Mouse (Mus musculus) kidney, adult 2 months (tissue): ENCODE data around the gene Mettl27. TPM values are rescaled to one million over a fixed set of nuclear protein-coding genes. Genes with fewer than 3 reads are reported as not detected.

Experiments
- DNase-seq: peaks from one replicate; pipeline ENCODE4 v3.0.0; 2021
- H3K27ac ChIP-seq: fragments of 200-500 bp; 2 replicates; pipeline ENCODE4 v1.5.1; 2012; ENCODE audit warnings: low read depth, low read length, control low read depth, inconsistent platforms; ENCODE audit not compliant: insufficient read depth
- H3K27me3 ChIP-seq: fragments of 200-500 bp; replicated peaks from 2 replicates; pipeline ENCODE4 v1.6.1; 2012; ENCODE audit warnings: mild to moderate bottlenecking, moderate library complexity, low read length, inconsistent platforms; ENCODE audit not compliant: control insufficient read depth, insufficient read depth
- H3K36me3 ChIP-seq: fragments of 200-500 bp; 2 replicates; pipeline ENCODE4 v1.6.1; 2012; ENCODE audit warnings: mild to moderate bottlenecking, moderate library complexity, low read length, inconsistent platforms; ENCODE audit not compliant: control insufficient read depth, insufficient read depth
- H3K4me1 ChIP-seq: fragments of 200-500 bp; 2 replicates; pipeline ENCODE4 v1.6.1; 2011; ENCODE audit warnings: low read length; ENCODE audit not compliant: control insufficient read depth, insufficient read depth
- H3K4me3 ChIP-seq: fragments of 200-500 bp; 2 replicates; pipeline ENCODE4 v1.5.1; 2011; ENCODE audit warnings: mild to moderate bottlenecking, low read depth, low read length, control low read depth; ENCODE audit not compliant: insufficient read depth
- CTCF ChIP-seq: fragments of 200-500 bp; conservative IDR thresholded peaks from 2 replicates; pipeline ENCODE4 v1.5.1; 2011; ENCODE audit warnings: low read depth, mild to moderate bottlenecking, control low read depth, low read length, moderate library complexity, mixed read lengths; ENCODE audit not compliant: insufficient read depth, insufficient read length
- POLR2A ChIP-seq: fragments of 200-500 bp; IDR thresholded peaks from one replicate; pipeline ENCODE4 v1.6.1; 2011; ENCODE audit warnings: low read depth, low read length, control low read depth
- WGBS: fragments of 180-500 bp; shearing (Covaris S2); methylation state at CpG from one replicate; pipeline ENCODE4 v1.1.7; 2018; 5-methylcytosine and 5-hydroxymethylcytosine counted together
- polyA plus RNA-seq: library from polyadenylated mRNA; depleted of rRNA; stranded (reverse); fragments of >200 nt; gene quantifications from 2 replicates; pipeline ENCODE4 v1.2.3, GENCODE M21; 2012

Mettl27 gene
- polyA plus RNA-seq, 1 experiment: 38.0 TPM

DNA sequence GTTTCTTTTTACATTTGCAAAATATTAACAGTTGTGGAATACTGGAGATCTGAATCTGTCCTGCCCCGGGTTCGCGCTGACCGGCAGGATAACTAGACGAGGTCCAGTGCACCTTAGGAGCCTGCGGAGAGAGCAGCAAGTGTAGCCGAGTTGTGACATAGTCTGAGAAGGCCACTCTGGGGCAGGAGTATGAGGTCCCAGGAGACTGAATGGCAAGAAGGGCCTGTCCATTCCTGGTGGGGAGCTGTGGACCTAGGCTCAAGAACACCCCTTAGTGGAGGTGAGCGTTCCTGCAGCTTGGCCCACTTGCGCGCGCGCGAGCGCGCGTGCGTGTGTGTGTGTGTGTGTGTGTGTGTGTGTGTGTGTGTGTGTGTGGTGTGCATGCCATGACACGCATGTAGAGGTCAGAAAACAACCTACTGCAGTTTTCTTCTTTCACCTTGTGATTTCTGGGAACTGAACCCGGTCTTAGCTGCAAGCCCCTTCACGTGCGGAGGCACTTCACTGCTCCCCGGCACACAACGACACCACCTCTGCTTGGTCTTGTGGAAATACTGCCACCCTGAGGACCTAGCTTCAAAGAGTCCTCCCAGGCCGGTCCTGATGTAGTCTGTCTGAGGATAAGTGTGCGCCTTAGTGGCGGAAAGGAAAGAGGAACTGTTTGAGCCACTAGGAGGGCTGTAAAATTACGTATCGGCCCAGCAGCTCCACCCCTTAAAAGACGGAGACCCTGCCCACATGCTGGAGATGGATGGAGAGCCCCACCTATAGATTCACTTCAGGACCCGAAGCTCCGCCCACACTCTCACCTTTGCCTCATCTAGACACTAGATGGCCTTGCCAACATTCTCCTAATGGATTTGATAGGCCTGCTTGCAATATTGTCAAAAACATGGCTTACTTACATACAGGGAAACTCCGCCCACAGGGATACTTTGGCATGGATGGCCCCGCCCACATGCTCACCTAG is 34.0 kb downstream of the Mettl27 start:
- no peaks in the 10 kb centered on the region for H3K36me3 ChIP-seq
- H3K27me3 ChIP-seq: no peaks in the 10 kb centered on the region
- WGBS: 7% methylated on average over 33 of the region's 33 CpGs
- no peaks in the 10 kb centered on the region for H3K4me1 ChIP-seq
- peak; percentile 61 for DNase-seq
- H3K27ac ChIP-seq: no peak overlapping the region
- H3K4me3 ChIP-seq: peak overlapping the region; percentile 15; the same call in 1 of the 2 replicates
- TF ChIP-seq POLR2A (no peak), CTCF (peak; percentile 53)

DNA sequence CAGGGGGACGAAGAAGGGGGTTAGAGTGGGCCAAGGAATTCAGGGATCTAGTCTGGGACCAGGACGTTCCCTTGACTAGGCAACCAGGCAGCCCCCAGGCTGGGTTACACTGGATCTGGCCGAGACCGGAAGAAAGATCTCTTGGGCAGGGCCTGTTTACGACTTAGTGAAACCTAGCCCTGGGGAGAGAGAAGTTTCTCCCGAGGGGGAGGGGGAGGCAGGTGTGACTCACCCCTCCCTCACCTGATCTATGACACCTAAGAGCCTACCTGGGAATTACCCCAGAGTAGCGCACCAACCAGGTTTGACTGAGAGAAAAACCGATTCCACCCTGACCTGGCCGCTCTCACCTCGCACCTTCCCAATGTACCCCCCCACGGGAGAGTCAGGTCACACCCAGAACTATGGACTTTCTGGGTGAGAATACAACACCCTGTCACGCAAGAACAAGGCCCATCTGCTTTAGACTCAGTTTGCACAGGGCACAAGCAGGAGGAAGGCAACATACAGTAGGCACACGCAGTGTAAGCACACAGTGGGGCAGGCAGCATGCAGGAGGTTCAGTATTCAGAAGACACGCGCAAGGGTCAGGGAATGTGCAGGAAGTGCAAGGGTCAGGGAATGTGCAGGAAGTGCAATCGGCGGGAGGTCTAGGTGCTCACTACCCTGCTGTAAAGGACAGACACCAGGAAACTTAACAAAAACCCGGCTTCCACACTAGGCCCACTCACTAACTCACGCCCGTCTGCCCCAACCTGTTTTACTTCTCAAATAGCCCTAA is 35.2 kb downstream of the Mettl27 start:
- Histone ChIP-seq H3K4me3 (no peak overlapping the region), H3K27me3 (no peaks in the 10 kb centered on the region), H3K4me1 (no peaks in the 10 kb centered on the region), H3K27ac (no peak overlapping the region), H3K36me3 (no peaks in the 10 kb centered on the region)
- no peak for DNase-seq
- 69% methylated on average over 20 of the region's 20 CpGs for WGBS
- no peak for TF ChIP-seq POLR2A
- TF ChIP-seq CTCF: no peak

DNA sequence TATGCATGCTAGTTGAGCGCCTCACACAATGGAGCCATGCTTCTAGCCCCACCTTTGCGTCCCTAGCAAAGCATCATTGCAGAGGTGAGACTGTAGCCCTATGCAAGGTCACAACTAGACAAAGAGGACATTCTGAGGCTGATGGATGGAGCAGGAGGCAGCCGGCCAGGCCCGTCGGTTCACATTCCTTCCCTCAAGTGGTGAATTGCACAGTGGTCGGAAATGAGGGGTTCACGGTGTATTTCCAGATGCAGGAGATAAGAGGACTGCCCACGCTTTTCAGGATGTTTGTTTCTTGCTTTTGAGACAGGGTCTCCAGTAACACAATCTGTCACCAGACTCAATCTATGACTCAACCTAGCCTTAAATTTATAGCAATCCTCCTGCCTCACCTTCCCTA is 38.5 kb downstream of the Mettl27 start:
- Histone ChIP-seq H3K4me3 (no peak overlapping the region), H3K27ac (no peak overlapping the region), H3K36me3 (no peaks in the 10 kb centered on the region), H3K4me1 (no peaks in the 10 kb centered on the region), H3K27me3 (no peaks in the 10 kb centered on the region)
- WGBS: 64% methylated on average over 8 of the region's 8 CpGs
- DNase-seq: no peak
- no peak for TF ChIP-seq POLR2A
- TF ChIP-seq CTCF: no peak

DNA sequence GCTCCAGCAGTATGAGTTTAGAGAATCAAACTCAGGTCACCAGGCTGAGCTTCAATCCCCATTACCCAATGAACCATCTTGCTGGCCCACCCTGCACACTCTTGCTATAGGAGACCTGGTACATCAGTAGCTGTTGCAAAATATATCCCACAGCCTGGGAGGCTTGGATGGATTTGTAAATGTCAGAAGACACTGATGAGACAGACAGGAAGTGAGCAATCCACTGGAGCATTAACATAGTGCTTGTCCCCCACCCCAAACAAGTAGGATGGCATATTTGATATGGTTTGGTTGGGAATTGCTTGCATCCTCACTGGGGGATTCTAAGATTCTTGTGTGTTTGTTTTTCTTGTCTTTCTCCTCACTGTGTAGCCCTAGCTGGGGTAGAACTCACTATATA is 40.9 kb downstream of the Mettl27 start:
- Histone ChIP-seq H3K4me1 (no peaks in the 10 kb centered on the region), H3K36me3 (no peaks in the 10 kb centered on the region), H3K4me3 (no peak overlapping the region), H3K27me3 (no peaks in the 10 kb centered on the region), H3K27ac (no peak overlapping the region)
- no peak for DNase-seq
- TF ChIP-seq POLR2A (no peak), CTCF (no peak)

DNA sequence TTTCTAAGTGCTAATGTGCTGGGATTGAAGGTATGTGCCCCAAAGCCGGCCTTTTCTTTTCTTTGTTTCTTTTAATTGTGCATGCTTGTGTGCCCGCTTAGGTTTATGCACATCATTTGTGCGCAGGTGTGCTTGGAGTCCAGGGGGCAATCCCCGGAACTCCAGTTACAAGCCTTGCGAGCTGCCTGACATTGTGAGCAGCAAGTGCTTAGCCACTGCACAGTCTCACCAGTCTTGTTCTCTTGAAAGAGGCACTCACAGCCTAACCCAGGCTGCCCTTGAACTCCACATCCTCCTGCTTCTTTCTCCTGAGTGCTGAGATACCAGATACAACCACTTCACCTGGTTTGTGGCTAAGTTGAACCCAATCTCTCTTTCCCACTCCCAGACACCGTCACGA is 41.4 kb downstream of the Mettl27 start:
- TF ChIP-seq CTCF (no peak), POLR2A (no peak)
- H3K27ac ChIP-seq: no peak overlapping the region
- no peaks in the 10 kb centered on the region for H3K36me3 ChIP-seq
- WGBS: 90% methylated on average over 7 of the region's 7 CpGs
- H3K27me3 ChIP-seq: no peaks in the 10 kb centered on the region
- no peak for DNase-seq
- H3K4me1 ChIP-seq: no peaks in the 10 kb centered on the region
- H3K4me3 ChIP-seq: no peak overlapping the region

DNA sequence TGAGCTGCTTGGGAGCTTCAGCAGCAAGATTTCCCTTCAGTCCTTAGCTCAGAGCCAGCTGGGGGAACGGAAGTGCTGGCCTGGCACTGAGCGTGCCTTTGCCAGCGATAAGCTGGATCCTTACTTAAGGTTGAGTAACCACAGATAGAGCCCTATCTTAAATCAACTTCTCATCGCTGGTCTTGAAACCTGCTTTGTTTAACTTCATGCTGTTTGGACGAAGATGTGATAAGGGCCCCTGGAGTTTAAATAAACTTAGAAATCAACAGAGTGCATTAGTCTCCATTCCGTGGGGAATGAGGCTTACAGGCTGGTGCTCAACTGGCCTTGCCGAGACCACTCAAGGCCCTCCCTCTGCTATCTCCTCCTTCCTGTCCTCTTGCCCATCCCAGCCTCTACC is 42.1 kb downstream of the Mettl27 start:
- WGBS: 60% methylated on average over 7 of the region's 7 CpGs
- Histone ChIP-seq H3K27me3 (no peaks in the 10 kb centered on the region), H3K27ac (no peak overlapping the region), H3K36me3 (no peaks in the 10 kb centered on the region), H3K4me1 (no peaks in the 10 kb centered on the region), H3K4me3 (no peak overlapping the region)
- TF ChIP-seq CTCF (no peak), POLR2A (no peak)
- no peak for DNase-seq

DNA sequence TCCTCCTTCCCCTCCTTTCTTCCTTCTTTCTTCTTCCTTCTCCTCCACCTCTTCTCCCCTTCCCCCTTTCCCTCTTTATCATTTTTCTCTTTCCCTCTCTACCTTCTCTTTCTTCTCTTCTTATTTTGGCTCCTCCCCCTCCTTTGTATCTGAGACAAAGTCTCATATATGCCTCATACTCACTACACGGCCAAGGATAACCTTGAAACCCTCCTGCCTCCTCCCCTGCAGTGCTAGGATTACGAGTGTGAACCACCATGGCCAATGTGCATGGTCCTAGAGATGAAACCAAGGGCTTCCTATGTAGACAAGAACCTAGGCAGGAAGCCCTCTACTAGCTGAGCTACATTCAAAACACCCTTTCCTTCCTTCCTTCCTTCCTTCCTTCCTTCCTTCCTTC is 42.8 kb downstream of the Mettl27 start:
- 57% methylated on average over 2 of the region's 2 CpGs for WGBS
- Histone ChIP-seq H3K36me3 (no peaks in the 10 kb centered on the region), H3K27me3 (no peaks in the 10 kb centered on the region), H3K4me3 (no peak overlapping the region), H3K4me1 (no peaks in the 10 kb centered on the region), H3K27ac (no peak overlapping the region)
- no peak for TF ChIP-seq POLR2A
- no peak for TF ChIP-seq CTCF
- DNase-seq: no peak
